Mouse (Mus musculus) limb, embryonic 15.5 days (tissue): ENCODE measurements at regions not wholly inside any gene's neighbourhood (a gene's known extent, or its start where the extent isn't known, plus 50 kb on each side); places are given as distances from the start of the nearest gene placed in this dataset.

ENCODE experiments used
- ATAC-seq: fragments of 200-750 bp; cut with Nextera tagmentation; 2 replicates; pipeline ENCODE4 v1.8.0; 2017; ENCODE audit warnings: low read depth, moderate TSS enrichment; ENCODE audit not compliant: insufficient number of reproducible peaks, low FRiP score, low TSS enrichment
- H3K27ac ChIP-seq: fragments of 300-500 bp; sonication (generic); 2 replicates; pipeline ENCODE4 v1.5.1; 2015; ENCODE audit warnings: moderate library complexity, mild to moderate bottlenecking, inconsistent platforms
- H3K27me3 ChIP-seq: fragments of 300-500 bp; sonication (generic); 2 replicates; pipeline ENCODE4 v1.6.1; 2015; ENCODE audit warnings: inconsistent platforms
- H3K36me3 ChIP-seq: fragments of 300-500 bp; sonication (generic); 2 replicates; pipeline ENCODE4 v1.6.1; 2015; ENCODE audit warnings: inconsistent platforms
- H3K4me1 ChIP-seq: fragments of 300-500 bp; sonication (generic); 2 replicates; pipeline ENCODE4 v1.6.1; 2015; ENCODE audit warnings: inconsistent platforms
- H3K4me2 ChIP-seq: fragments of 300-500 bp; sonication (generic); 2 replicates; pipeline ENCODE4 v1.6.1; 2015; ENCODE audit warnings: mild to moderate bottlenecking, inconsistent platforms
- H3K4me3 ChIP-seq: fragments of 300-500 bp; sonication (generic); 2 replicates; pipeline ENCODE4 v1.5.1; 2015; ENCODE audit warnings: mild to moderate bottlenecking, inconsistent platforms
- H3K9ac ChIP-seq: fragments of 300-500 bp; sonication (generic); 2 replicates; pipeline ENCODE4 v1.6.1; 2015; ENCODE audit warnings: inconsistent platforms
- H3K9me3 ChIP-seq: fragments of 300-500 bp; sonication (generic); 2 replicates; pipeline ENCODE4 v1.6.1; 2016; ENCODE audit warnings: inconsistent platforms
- WGBS: fragments of 180-500 bp; shearing (Covaris S2); methylation state at CpG from one replicate; pipeline ENCODE4 v1.1.7; 2015; 5-methylcytosine and 5-hydroxymethylcytosine counted together

DNA sequence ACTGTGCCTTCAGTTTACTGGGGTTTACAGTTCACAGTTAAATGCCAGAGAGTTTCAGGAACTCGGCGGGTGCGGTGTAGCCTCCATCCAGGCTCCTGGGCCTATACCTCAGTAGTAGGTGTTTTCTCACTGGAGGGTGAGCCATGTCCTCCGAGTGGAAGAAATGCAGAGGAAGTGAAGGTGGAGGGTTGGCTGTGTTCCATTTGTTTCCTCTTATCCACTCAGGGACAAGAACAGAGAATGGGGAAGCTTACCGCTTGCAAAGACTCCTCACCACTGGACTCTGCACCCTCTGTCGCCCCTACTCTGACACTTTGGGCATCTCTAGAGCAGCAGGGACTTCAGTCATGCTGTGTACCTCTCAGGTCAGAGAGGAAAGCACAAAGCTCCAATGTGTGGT, 238.1 kb upstream of the Ccdc122 start:
- no peak overlapping the region for H3K4me3 ChIP-seq
- H3K9me3 ChIP-seq: no peaks in the 10 kb centered on the region
- H3K27me3 ChIP-seq: no peaks in the 10 kb centered on the region
- H3K27ac ChIP-seq: peak overlapping the region; percentile 89
- H3K9ac ChIP-seq: no peak overlapping the region
- peaks cover 28% of the 10 kb centered on the region for H3K4me1 ChIP-seq
- H3K36me3 ChIP-seq: no peaks in the 10 kb centered on the region
- WGBS: 48% methylated on average over 6 of the region's 6 CpGs
- H3K4me2 ChIP-seq: no peak overlapping the region
- ATAC-seq: no peak

GRCm38 (mm10) chr14:76797518-76797917, 239.1 kb upstream of the Ccdc122 start:
- ATAC-seq: no peak
- peak overlapping the region; percentile 89 for H3K27ac ChIP-seq
- 83% methylated on average over 6 of the region's 6 CpGs for WGBS

DNA sequence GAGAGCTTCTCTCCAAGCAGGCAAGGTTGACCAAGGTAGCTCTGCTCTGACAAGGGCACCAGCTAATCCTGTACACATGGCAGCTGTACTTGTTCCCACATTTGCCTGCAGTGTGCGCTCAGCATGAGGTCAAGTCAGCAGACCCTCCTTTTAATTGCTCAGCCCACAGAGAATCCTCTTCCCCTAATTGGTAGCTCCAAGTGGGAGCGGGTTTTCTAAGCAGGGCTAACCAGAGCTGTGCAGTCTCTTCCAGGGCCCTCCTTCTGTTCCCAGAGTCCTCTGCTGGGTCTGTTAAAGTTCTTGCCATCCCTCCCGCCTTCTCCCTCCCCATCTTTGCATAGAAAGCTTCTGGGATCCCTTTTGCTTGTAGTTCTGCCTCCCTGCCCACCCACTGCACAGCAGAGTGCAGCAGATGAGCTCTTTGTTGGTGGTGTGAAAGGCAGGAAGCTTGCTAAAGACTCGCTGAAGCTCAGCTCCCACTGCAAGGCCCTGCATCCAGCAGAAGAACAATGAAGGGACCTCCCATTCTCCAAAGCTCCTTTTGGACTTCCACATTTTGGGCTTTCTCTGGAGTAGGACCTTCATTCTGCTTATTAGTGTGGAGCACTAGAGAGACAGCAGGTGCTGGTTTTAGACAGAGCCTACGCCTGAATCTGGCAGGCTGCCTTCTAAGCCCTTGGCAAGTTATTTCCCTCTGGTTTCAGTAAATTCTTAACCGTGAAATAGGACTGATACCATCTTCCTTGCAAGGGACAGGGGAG, 235.3 kb upstream of the Serp2 start:
- 23% methylated on average over 6 of the region's 6 CpGs for WGBS
- Histone ChIP-seq H3K9me3 (no peaks in the 10 kb centered on the region), H3K4me2 (no peak overlapping the region), H3K27ac (peak overlapping the region; percentile 34), H3K4me3 (no peak overlapping the region), H3K27me3 (no peaks in the 10 kb centered on the region), H3K4me1 (peaks cover 26% of the 10 kb centered on the region), H3K9ac (no peak overlapping the region), H3K36me3 (no peaks in the 10 kb centered on the region)
- ATAC-seq: no peak

More at GRCm38 (mm10) chr14:76797518-76797917, 239.1 kb upstream of the Ccdc122 start:
- Histone ChIP-seq H3K36me3 (no peaks in the 10 kb centered on the region), H3K9me3 (no peaks in the 10 kb centered on the region), H3K4me2 (no peak overlapping the region), H3K4me1 (peaks cover 27% of the 10 kb centered on the region), H3K9ac (no peak overlapping the region), H3K4me3 (no peak overlapping the region), H3K27me3 (no peaks in the 10 kb centered on the region)

DNA sequence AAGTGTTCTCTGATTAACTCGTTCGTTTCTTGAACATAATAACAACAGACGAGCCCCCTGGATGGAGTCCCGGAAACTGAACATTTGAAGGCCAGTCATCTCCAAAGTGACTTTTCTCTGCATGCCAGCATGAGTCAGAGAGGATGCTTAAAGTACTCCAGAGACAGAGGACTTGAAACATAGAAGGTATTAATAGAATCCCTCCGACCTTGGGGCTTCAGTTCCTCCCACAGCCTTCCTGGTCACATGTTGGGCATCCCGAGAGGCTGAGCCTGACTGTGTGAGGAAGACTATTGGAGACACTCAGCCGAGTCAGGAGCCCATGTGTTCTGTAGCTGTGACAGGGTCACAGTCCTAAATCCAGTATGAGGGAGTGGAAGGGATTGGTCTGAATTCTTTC, 232.7 kb upstream of the Serp2 start:
- Histone ChIP-seq H3K27ac (0 out of 2 replicates have a peak overlapping the region, but pooled peaks have one; percentile 47), H3K4me2 (no peak overlapping the region), H3K4me3 (no peak overlapping the region), H3K36me3 (no peaks in the 10 kb centered on the region), H3K9me3 (no peaks in the 10 kb centered on the region), H3K27me3 (no peaks in the 10 kb centered on the region), H3K9ac (no peak overlapping the region), H3K4me1 (peaks cover 21% of the 10 kb centered on the region)
- WGBS: 46% methylated on average over 7 of the region's 7 CpGs
- ATAC-seq: no peak

DNA sequence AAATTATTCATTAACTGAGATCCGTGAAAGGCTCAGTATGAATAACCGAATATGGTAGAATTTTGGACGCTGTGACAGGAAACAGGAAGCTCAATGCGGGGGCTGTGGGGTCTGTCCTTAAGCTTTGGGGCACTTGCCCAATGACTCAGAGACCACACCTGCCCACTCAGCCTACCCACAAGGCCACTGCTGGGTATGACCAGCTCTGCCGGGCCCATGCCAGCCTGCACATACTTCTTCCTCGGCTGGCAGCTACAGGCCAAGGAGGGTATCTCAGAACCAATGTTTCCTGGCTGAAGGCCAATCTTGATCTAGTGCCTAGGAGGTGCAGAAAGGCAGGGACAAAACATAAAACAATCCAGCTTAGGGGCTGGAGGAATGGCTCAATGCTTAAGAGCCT, 230.9 kb upstream of the Serp2 start:
- H3K36me3 ChIP-seq: no peaks in the 10 kb centered on the region
- H3K27ac ChIP-seq: no peak overlapping the region
- ATAC-seq: no peak

DNA sequence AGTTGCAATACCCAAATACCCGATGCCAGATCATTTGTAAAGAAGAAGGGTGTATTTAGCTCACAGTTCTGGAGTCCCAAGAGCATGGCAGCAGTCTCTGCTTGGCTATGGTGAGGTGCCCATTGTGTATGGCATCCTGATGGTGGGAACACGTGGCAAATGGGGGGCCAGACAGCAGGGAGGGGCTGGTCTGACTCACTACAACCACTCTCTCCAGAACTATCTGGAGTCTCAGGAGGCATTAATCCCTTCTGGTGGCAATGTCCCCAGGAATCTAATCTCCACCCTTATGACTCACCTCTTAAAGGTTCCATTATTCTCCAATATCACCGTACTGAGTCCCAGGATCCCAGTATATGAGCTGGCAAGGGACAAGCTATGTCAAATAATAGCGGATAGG, 229.5 kb upstream of the Serp2 start:
- WGBS: 72% methylated on average over 4 of the region's 4 CpGs
- ATAC-seq: no peak
- Histone ChIP-seq H3K27ac (no peak overlapping the region), H3K9me3 (no peaks in the 10 kb centered on the region), H3K4me2 (no peak overlapping the region), H3K36me3 (no peaks in the 10 kb centered on the region), H3K4me1 (peaks cover 12% of the 10 kb centered on the region), H3K9ac (no peak overlapping the region), H3K4me3 (no peak overlapping the region), H3K27me3 (no peaks in the 10 kb centered on the region)

More for the DNA sequence above, 230.9 kb upstream of the Serp2 start:
- 70% methylated on average over 6 of the region's 6 CpGs for WGBS
- no peaks in the 10 kb centered on the region for H3K9me3 ChIP-seq
- no peak overlapping the region for H3K4me2 ChIP-seq
- H3K4me1 ChIP-seq: peaks cover 21% of the 10 kb centered on the region
- no peak overlapping the region for H3K9ac ChIP-seq
- H3K4me3 ChIP-seq: no peak overlapping the region
- H3K27me3 ChIP-seq: no peaks in the 10 kb centered on the region

DNA sequence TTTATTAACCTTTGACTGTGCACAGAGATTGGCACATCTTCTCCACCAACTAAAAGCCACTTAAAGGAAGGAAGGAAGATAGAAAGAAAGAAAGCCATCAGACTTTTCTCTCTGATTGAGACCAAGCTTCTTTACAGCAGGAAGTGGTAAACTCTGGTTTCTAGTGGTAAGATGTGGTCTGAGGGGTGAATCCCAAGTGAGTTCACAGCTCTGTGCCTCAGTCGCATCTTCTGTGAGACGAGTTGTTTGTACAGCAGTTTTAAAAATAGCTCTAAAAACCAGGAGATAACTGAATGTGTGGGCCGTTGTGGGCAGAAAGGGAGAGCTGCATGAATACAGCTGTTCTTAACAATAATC, 224.8 kb upstream of the Serp2 start:
- no peak overlapping the region for H3K4me2 ChIP-seq

DNA sequence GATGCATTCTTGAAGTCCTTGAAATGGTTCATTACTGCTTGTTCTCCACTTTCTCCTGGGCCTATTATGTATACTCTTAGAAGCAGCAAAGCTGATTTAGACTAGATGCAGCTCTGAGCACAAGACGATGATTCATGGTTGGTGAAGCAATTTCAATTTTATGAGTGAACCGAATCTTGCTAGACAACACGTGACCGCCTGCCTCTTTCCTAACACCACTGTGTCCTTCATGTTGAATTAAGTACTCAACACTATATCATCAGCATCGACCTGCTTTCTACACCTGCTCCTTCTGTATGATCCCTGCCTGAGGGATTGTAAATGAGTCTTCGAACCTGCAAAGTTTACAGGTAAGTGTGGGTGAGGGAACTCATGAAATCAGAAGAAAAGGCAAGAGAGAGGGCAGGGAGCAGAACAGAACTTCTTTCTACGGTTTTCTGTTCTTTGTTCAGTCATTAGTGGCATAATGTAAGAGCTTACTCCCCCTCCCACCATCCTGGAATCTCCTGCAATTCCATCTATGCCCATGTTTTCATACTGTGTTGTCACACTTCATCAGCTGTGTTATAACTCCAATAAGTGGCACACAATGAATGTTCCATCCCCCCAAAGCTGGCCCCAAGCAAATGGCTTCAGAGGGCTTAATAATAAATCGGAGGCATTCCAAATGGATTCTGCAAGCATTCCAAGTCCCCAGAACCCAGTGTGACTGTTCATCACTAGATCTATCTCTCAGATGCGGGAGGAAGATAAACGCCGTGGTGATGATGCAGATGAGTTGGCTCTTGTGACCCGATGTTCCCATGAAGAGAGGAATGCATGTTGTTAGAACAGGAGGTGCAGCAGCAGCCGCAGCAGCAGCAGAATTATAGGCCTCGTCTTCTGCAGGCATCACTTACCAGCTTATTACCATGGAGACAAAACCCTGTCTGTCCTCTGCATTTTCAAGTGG, 224.2 kb upstream of the Serp2 start:
- Histone ChIP-seq H3K27ac (no peak overlapping the region), H3K4me3 (no peak overlapping the region), H3K9me3 (no peaks in the 10 kb centered on the region), H3K36me3 (no peaks in the 10 kb centered on the region), H3K4me1 (peaks cover 16% of the 10 kb centered on the region), H3K9ac (no peak overlapping the region), H3K4me2 (no peak overlapping the region), H3K27me3 (no peaks in the 10 kb centered on the region)
- ATAC-seq: no peak
- 53% methylated on average over 14 of the region's 14 CpGs for WGBS

More for the DNA sequence above, 224.8 kb upstream of the Serp2 start:
- no peak for ATAC-seq
- H3K36me3 ChIP-seq: no peaks in the 10 kb centered on the region
- H3K27me3 ChIP-seq: no peaks in the 10 kb centered on the region
- 61% methylated on average over 3 of the region's 3 CpGs for WGBS
- no peak overlapping the region for H3K4me3 ChIP-seq
- peaks cover 16% of the 10 kb centered on the region for H3K4me1 ChIP-seq
- H3K9me3 ChIP-seq: no peaks in the 10 kb centered on the region
- no peak overlapping the region for H3K9ac ChIP-seq
- no peak overlapping the region for H3K27ac ChIP-seq

DNA sequence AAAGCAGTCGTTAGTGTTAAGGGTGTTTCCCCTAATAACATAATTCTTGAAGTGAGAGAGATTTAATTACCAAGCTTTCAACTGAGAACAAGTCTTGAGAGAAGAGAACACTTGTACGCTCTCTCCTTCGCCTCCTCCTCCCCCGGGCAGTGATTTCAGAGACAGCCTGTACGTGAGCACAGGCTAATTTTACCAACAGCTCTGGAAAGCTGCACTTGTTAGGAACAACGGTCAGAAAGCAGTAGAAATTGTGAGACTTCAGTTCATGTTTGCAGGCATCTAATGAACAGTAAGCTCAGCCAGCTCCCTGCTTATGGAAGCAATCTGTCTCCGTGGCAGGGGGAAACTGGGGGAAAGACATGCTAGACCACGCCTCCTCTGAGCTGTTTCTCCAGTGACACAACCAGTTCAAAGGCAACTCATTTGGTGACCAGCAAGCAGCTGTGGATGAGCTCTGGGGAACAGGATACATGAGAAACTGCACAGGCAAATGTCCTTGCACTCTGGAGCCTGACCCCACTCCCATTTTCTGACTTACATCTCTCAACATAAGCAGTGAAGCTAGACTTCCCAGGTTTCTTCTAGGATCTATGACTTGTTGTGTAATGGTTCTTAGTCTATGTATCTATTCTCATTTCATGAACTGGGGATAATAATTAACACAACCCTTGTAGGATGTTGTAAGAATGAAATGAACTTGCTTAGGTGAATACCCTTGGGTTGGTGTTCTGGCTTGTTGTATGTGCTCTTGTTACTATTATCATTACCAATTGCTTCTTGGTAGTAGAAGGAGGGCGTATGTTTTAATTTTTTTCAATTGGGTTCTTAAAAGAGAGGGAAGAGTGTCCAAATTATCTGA, 222.1 kb upstream of the Serp2 start:
- H3K27me3 ChIP-seq: no peaks in the 10 kb centered on the region
- no peak overlapping the region for H3K9ac ChIP-seq
- no peaks in the 10 kb centered on the region for H3K36me3 ChIP-seq
- no peak overlapping the region for H3K4me3 ChIP-seq
- H3K4me2 ChIP-seq: no peak overlapping the region
- peak overlapping the region; percentile 59; the same call in 1 of the 2 replicates for H3K27ac ChIP-seq
- WGBS: 26% methylated on average over 9 of the region's 9 CpGs
- 0 out of 2 replicates have a peak, but pooled peaks have one; percentile 40 for ATAC-seq
- H3K9me3 ChIP-seq: no peaks in the 10 kb centered on the region
- H3K4me1 ChIP-seq: peaks cover 16% of the 10 kb centered on the region

- no peaks in the 10 kb centered on the region for H3K36me3 ChIP-seq
- ATAC-seq: no peak
- 62% methylated on average over 3 of the region's 3 CpGs for WGBS
- no peak overlapping the region for H3K4me2 ChIP-seq
- H3K9me3 ChIP-seq: no peaks in the 10 kb centered on the region
- peaks cover 9% of the 10 kb centered on the region; the same call in 1 of the 2 replicates for H3K4me1 ChIP-seq
- H3K27me3 ChIP-seq: no peaks in the 10 kb centered on the region
- H3K9ac ChIP-seq: no peak overlapping the region
- H3K27ac ChIP-seq: no peak overlapping the region
- H3K4me3 ChIP-seq: no peak overlapping the region
Measured at GRCm38 (mm10) chr14:76775387-76775924, 218.8 kb upstream of the Serp2 start.

GRCm38 (mm10) chr14:76772781-76773438, 216.2 kb upstream of the Serp2 start:
- no peak overlapping the region for H3K9ac ChIP-seq
- H3K27me3 ChIP-seq: no peaks in the 10 kb centered on the region
- H3K9me3 ChIP-seq: no peaks in the 10 kb centered on the region
- no peak for ATAC-seq
- H3K4me3 ChIP-seq: no peak overlapping the region
- no peaks in the 10 kb centered on the region for H3K36me3 ChIP-seq
- no peak overlapping the region for H3K4me2 ChIP-seq
- H3K27ac ChIP-seq: no peak overlapping the region
- WGBS: 79% methylated on average over 11 of the region's 11 CpGs
- H3K4me1 ChIP-seq: no peaks in the 10 kb centered on the region
